Mouse (Mus musculus) CH12.LX (cell line): Measurements from ENCODE around the gene Itga7. TPM values are rescaled to one million over a fixed set of nuclear protein-coding genes. Genes with fewer than 3 reads are reported as not detected.

Source experiments
- DNase-seq: peaks from one replicate; pipeline ENCODE4 v3.0.0-alpha.2; 2013; ENCODE audit errors: extremely low read depth
- H3K27ac ChIP-seq: 2 replicates; pipeline ENCODE4 v1.5.1; 2012; ENCODE audit warnings: low read depth, mild to moderate bottlenecking, control low read depth, moderate library complexity; ENCODE audit not compliant: insufficient read depth
- H3K27me3 ChIP-seq: replicated peaks from 2 replicates; pipeline ENCODE3; 2012; ENCODE audit warnings: inconsistent platforms
- H3K36me3 ChIP-seq, 2 experiments: replicated peaks in 1 of 2; 2 replicates each; pipeline versions ENCODE3 to v1.6.1; 2012; ENCODE audit warnings: inconsistent platforms in 1 of 2, low read length in 1 of 2, mild to moderate bottlenecking in 1 of 2, mixed read lengths in 1 of 2, moderate library complexity in 1 of 2; ENCODE audit not compliant: control insufficient read depth in 1 of 2, insufficient read depth in 1 of 2
- H3K4me1 ChIP-seq, 2 experiments: 2 replicates each; pipeline ENCODE4 v1.6.1; 2012; ENCODE audit warnings: inconsistent platforms in 1 of 2, moderate library complexity in 1 of 2; ENCODE audit not compliant: insufficient read depth in 2 of 2, control insufficient read depth in 1 of 2
- H3K4me2 ChIP-seq: 2 replicates; pipeline ENCODE4 v1.6.1; 2012; ENCODE audit warnings: low read depth, mild to moderate bottlenecking, control low read depth; ENCODE audit not compliant: poor library complexity, insufficient read depth, severe bottlenecking
- H3K4me3 ChIP-seq, 3 experiments: fragments of 150-350 bp in 1 of 3; sonication (generic) in 1 of 3; replicated peaks in 1 of 3; 2 replicates each; pipeline versions ENCODE3 to v1.5.1; 2011 to 2012; ENCODE audit warnings: low read depth in 2 of 3, low read length in 2 of 3, mild to moderate bottlenecking in 2 of 3, moderate library complexity in 2 of 3, control low read depth in 1 of 3, improper control_type of control experiment in 1 of 3, inconsistent platforms in 1 of 3, mixed read lengths in 1 of 3; ENCODE audit not compliant: poor library complexity in 1 of 3
- H3K79me2 ChIP-seq: replicated peaks from 2 replicates; pipeline ENCODE4 v1.6.1; 2012; ENCODE audit warnings: mild to moderate bottlenecking, moderate library complexity; ENCODE audit not compliant: control insufficient read depth, poor library complexity, insufficient read depth, severe bottlenecking; ENCODE audit errors: extremely low read depth
- H3K9ac ChIP-seq: 2 replicates; pipeline ENCODE4 v1.6.1; 2012; ENCODE audit warnings: low read depth, mild to moderate bottlenecking, control low read depth, moderate library complexity; ENCODE audit not compliant: insufficient read depth
- H3K9me3 ChIP-seq: replicated peaks from 2 replicates; pipeline ENCODE3; 2012; ENCODE audit warnings: low read length, inconsistent platforms, mixed read lengths
- CHD2 ChIP-seq: IDR thresholded peaks from 2 replicates; pipeline ENCODE4 v1.6.1; 2011; ENCODE audit warnings: low read length, improper control_type of control experiment
- E2F4 ChIP-seq: IDR thresholded peaks from 2 replicates; pipeline ENCODE4 v1.6.1; 2011; ENCODE audit warnings: low read depth, low read length, improper control_type of control experiment; ENCODE audit not compliant: insufficient replicate concordance
- ETS1 ChIP-seq: conservative IDR thresholded peaks from 2 replicates; pipeline ENCODE4 v1.6.1; 2012; ENCODE audit warnings: low read depth, mild to moderate bottlenecking, inconsistent platforms, low read length, improper control_type of control experiment, moderate library complexity
- HCFC1 ChIP-seq: IDR thresholded peaks from 2 replicates; pipeline ENCODE4 v1.6.1; 2012; ENCODE audit warnings: low read depth, mild to moderate bottlenecking, inconsistent platforms, low read length, improper control_type of control experiment
- JUN ChIP-seq: IDR thresholded peaks from 2 replicates; pipeline ENCODE4 v1.6.1; 2011; ENCODE audit warnings: low read depth, mild to moderate bottlenecking, low read length, improper control_type of control experiment, moderate library complexity; ENCODE audit not compliant: insufficient read depth
- MAZ ChIP-seq: IDR thresholded peaks from 2 replicates; pipeline ENCODE4 v1.6.1; 2012; ENCODE audit warnings: low read depth, mild to moderate bottlenecking, inconsistent platforms, low read length, improper control_type of control experiment, moderate library complexity
- MYC ChIP-seq: IDR thresholded peaks from 2 replicates; pipeline ENCODE4 v1.6.1; 2011; ENCODE audit warnings: low read depth, mild to moderate bottlenecking, improper control_type of control experiment, low read length
- NELFE ChIP-seq: IDR thresholded peaks from 2 replicates; pipeline ENCODE4 v1.6.1; 2011; ENCODE audit warnings: low read depth, low read length, improper control_type of control experiment
- NRF1 ChIP-seq: IDR thresholded peaks from 2 replicates; pipeline ENCODE4 v1.6.1; 2014; ENCODE audit warnings: low read depth, mild to moderate bottlenecking, inconsistent platforms, low read length, improper control_type of control experiment, moderate library complexity
- USF1 ChIP-seq: IDR thresholded peaks from 2 replicates; pipeline ENCODE4 v1.6.1; 2014; ENCODE audit warnings: low read depth, mild to moderate bottlenecking, inconsistent platforms, low read length, improper control_type of control experiment
- ZC3H11A ChIP-seq: IDR thresholded peaks from 2 replicates; pipeline ENCODE4 v1.6.1; 2012; ENCODE audit warnings: low read depth, mild to moderate bottlenecking, inconsistent platforms, low read length, improper control_type of control experiment
- ZKSCAN1 ChIP-seq: IDR thresholded peaks from 2 replicates; pipeline ENCODE4 v1.6.1; 2012; ENCODE audit warnings: low read depth, inconsistent platforms, low read length, improper control_type of control experiment, borderline replicate concordance
- ZNF384 ChIP-seq: IDR thresholded peaks from 2 replicates; pipeline ENCODE4 v1.6.1; 2012; ENCODE audit warnings: low read depth, low read length, improper control_type of control experiment, inconsistent platforms
- dilution Hi-C: fragments of 300-500 bp; cut with MboI; formaldehyde crosslinking; loops from 2 replicates; pipeline ENCODE4 v1.14.3; 2020; ENCODE audit warnings: low sequenced_read_pairs; ENCODE audit not compliant: extremely low pct_unique_long_range_greater_than_20kb, extremely low pct_ligation_motif_present
- in situ Hi-C: fragments of 300-500 bp; cut with MboI; formaldehyde crosslinking; loops from 3 replicates; pipeline ENCODE4 v1.14.3; 2019; ENCODE audit warnings: low sequenced_read_pairs, low pct_ligation_motif_present, low pct_unique_long_range_greater_than_20kb, mixed read lengths
- polyA plus RNA-seq: library from polyadenylated mRNA; unstranded; fragments of >175 nt; gene quantifications from 2 replicates; pipeline ENCODE4 v1.2.1, GENCODE M21; 2012; ENCODE audit warnings: low read depth; ENCODE audit not compliant: insufficient read length
- total RNA-seq, 2 experiments: library from RNA; depleted of rRNA; stranded (reverse); fragments of 300-350 nt in 1 of 2; fragments of >200 nt in 1 of 2; gene quantifications; 2 replicates each; pipeline ENCODE4 v1.2.3; 2012 to 2014

The Itga7 gene
- total and polyA plus RNA-seq, 3 experiments = 0.55 to 0.64 (median 0.63) TPM

DNA sequence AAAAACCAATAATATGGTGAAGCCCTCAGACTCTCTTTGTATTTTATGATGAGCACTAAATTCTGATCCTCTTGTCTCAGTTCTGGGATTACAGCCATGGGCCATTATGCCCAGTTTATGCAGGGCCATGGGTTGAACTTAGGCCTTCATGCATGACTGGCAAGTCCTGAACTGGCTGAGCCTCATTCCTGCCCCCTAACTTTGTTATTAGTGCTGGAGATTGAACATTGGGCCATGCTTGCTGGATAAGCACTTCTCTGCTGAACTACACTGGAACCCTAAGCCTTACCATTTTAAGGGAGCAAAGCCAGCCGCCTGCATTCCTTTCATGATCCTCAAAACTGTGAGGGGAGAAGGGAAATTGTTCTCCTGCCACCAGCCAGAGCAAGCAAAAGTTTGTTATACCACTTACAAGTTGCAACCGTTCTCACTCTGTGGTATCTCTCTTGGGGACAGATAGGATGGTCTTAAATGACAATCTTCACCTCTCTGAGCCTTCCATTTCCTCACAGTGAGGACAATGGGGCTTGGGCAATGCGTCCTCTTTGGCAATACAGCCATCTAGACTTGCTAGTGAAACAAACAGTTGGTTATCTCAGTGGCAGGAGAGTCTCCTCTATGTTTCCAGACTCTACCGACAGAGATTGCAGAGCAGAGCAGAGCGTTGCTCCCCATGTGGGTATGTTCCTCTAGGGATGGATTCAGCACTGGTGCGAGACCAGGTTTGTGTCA, 33.7 kb upstream of the Itga7 start:
- Histone ChIP-seq H3K4me3 (no peak overlapping the region), H3K79me2 (no peaks in the 10 kb centered on the region), H3K4me1 (peaks cover 8% of the 10 kb centered on the region in 2 experiments; a peak in 3 of 4 replicates), H3K36me3 (no peaks in the 10 kb centered on the region), H3K4me2 (no peak overlapping the region), H3K9me3 (no peaks in the 10 kb centered on the region), H3K27me3 (peaks cover 11% of the 10 kb centered on the region), H3K9ac (no peak overlapping the region), H3K27ac (no peak overlapping the region)
- no peak for DNase-seq
- in situ Hi-C loops = loop anchor here (5.0 kb wide), 2 partner anchors 63 to 128 kb away; no protein-coding TSS in a partner anchor
- dilution Hi-C loops = no loop called here
- TF ChIP-seq NELFE (no peak), E2F4 (no peak), ZNF384 (no peak), ZKSCAN1 (no peak), HCFC1 (no peak), CHD2 (no peak), MYC (no peak), MAZ (no peak), ETS1 (no peak), JUN (no peak)

GRCm38 (mm10) chr10:128900698-128901097, 32.9 kb upstream of the Itga7 start, which contains the start of gene Cd63:
Gene Cd63, plus strand, starts transcription at chr10:128900989.
- DNase-seq = no peak
- Histone ChIP-seq H3K79me2 (no peaks in the 10 kb centered on the region), H3K9me3 (no peaks in the 10 kb centered on the region), H3K27me3 (peaks cover 11% of the 10 kb centered on the region), H3K9ac (no peak within 1 kb of the TSS), H3K36me3 (no peaks in the 10 kb centered on the region), H3K4me2 (no peak within 1 kb of the TSS), H3K4me1 (peaks cover 7 to 8% of the 10 kb centered on the region in 2 experiments; a peak in 3 of 4 replicates), H3K4me3 (no peak within 1 kb of the TSS), H3K27ac (no peak within 1 kb of the TSS)
- TF ChIP-seq ZC3H11A (no peak), ETS1 (no peak), HCFC1 (no peak), USF1 (no peak), NRF1 (no peak)
- in situ Hi-C loops = no loop called here
- dilution Hi-C loops = no loop called here
